Mouse (Mus musculus) heart, embryonic 12.5 days (tissue): ENCODE results near the gene 2610028H24Rik. TPM values are rescaled to one million over a fixed set of nuclear protein-coding genes. Genes with fewer than 3 reads are reported as not detected.

Experiments
- ATAC-seq: fragments of 200-750 bp; cut with Nextera tagmentation; 2 replicates; pipeline ENCODE4 v1.8.0; 2017; ENCODE audit warnings: moderate TSS enrichment, moderate library complexity; ENCODE audit not compliant: insufficient number of reproducible peaks, low FRiP score
- H3K27ac ChIP-seq: fragments of 300-500 bp; sonication (generic); 2 replicates; pipeline ENCODE4 v1.5.1; 2016; ENCODE audit warnings: mild to moderate bottlenecking, moderate library complexity; ENCODE audit not compliant: poor library complexity, severe bottlenecking
- H3K27me3 ChIP-seq: fragments of 300-500 bp; sonication (generic); replicated peaks from 2 replicates; pipeline ENCODE4 v1.6.1; 2016; ENCODE audit warnings: mild to moderate bottlenecking, moderate library complexity
- H3K36me3 ChIP-seq: fragments of 300-500 bp; sonication (generic); 2 replicates; pipeline ENCODE4 v1.6.1; 2016; ENCODE audit warnings: mild to moderate bottlenecking, moderate library complexity
- H3K4me1 ChIP-seq: fragments of 300-500 bp; sonication (generic); replicated peaks from 2 replicates; pipeline ENCODE4 v1.6.1; 2016; ENCODE audit warnings: mild to moderate bottlenecking
- H3K4me2 ChIP-seq: fragments of 300-500 bp; sonication (generic); 2 replicates; pipeline ENCODE4 v1.6.1; 2016; ENCODE audit warnings: mild to moderate bottlenecking, moderate library complexity
- H3K4me3 ChIP-seq: fragments of 300-500 bp; sonication (generic); 2 replicates; pipeline ENCODE4 v1.5.1; 2016; ENCODE audit warnings: mild to moderate bottlenecking
- H3K9ac ChIP-seq: fragments of 300-500 bp; sonication (generic); 2 replicates; pipeline ENCODE4 v1.6.1; 2016; ENCODE audit warnings: mild to moderate bottlenecking, moderate library complexity
- H3K9me3 ChIP-seq: fragments of 300-500 bp; sonication (generic); replicated peaks from 2 replicates; pipeline ENCODE4 v1.6.1; 2016; ENCODE audit warnings: mild to moderate bottlenecking, moderate library complexity
- WGBS: fragments of 180-500 bp; shearing (Covaris S2); methylation state at CpG from one replicate; pipeline ENCODE4 v1.1.7; 2016; 5-methylcytosine and 5-hydroxymethylcytosine counted together
- polyA plus RNA-seq: library from polyadenylated mRNA; unstranded; fragments of >200 nt; fragmentation: Nextera tagmentation; extraction: Ambion mirVana; gene quantifications from 2 replicates; pipeline ENCODE4 v1.2.1, GENCODE M21; 2016

2610028H24Rik gene
- polyA plus RNA-seq, 1 experiment from 2014 or later, result not detected

DNA sequence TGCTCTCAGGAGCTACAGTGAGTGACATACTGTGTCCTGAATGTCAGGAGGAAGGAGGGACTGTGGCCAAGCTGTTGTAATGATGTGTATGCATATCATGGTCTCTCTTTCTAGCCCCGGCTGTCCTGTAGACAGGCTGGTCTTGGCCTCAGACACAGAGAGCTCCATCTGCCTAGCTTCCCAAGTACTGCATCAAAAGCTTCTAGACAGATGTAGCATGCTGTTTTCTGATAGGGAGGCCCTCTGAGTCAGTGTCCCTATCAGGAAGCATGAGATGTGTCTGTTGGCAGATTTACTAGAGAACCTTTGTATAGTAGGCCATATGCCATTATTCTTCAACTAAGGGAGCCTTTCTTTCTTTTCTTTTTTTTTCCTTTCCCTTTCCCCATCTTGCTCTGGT lies 44.6 kb downstream of the 2610028H24Rik start:
- H3K4me2 ChIP-seq, result no peak overlapping the region
- no peaks in the 10 kb centered on the region for H3K9me3 ChIP-seq
- ATAC-seq, result no peak
- H3K9ac ChIP-seq, result no peak overlapping the region
- peaks cover 16% of the 10 kb centered on the region for H3K4me1 ChIP-seq
- peaks cover 82% of the 10 kb centered on the region for H3K36me3 ChIP-seq
- H3K27ac ChIP-seq, result no peak overlapping the region
- 81% methylated on average over 1 of the region's 1 CpGs for WGBS
- H3K27me3 ChIP-seq, result no peaks in the 10 kb centered on the region
- no peak overlapping the region for H3K4me3 ChIP-seq

- H3K27me3 ChIP-seq, result no peaks in the 10 kb centered on the region
- no peaks in the 10 kb centered on the region for H3K9me3 ChIP-seq
- H3K9ac ChIP-seq, result no peak overlapping the region
- no peak overlapping the region for H3K4me2 ChIP-seq
- peaks cover 16% of the 10 kb centered on the region for H3K4me1 ChIP-seq
- peak overlapping the region; percentile 56; the same call in 1 of the 2 replicates for H3K27ac ChIP-seq
- H3K36me3 ChIP-seq, result peaks cover 82% of the 10 kb centered on the region
- 77% methylated on average over 6 of the region's 6 CpGs for WGBS
- no peak for ATAC-seq
- H3K4me3 ChIP-seq, result no peak overlapping the region
Measured at GRCm38 (mm10) chr10:76495501-76495900, 46.6 kb downstream of the 2610028H24Rik start.

GRCm38 (mm10) chr10:76496366-76496765 lies 47.5 kb downstream of the 2610028H24Rik start:
- Histone ChIP-seq H3K4me1 (peaks cover 16% of the 10 kb centered on the region), H3K9ac (no peak overlapping the region), H3K4me3 (no peak overlapping the region), H3K27ac (peak overlapping the region; percentile 56), H3K27me3 (no peaks in the 10 kb centered on the region), H3K9me3 (no peaks in the 10 kb centered on the region), H3K4me2 (no peak overlapping the region), H3K36me3 (peaks cover 81% of the 10 kb centered on the region)
- WGBS, result 46% methylated on average over 7 of the region's 7 CpGs
- no peak for ATAC-seq

GRCm38 (mm10) chr10:76497522-76497921 lies 48.6 kb downstream of the 2610028H24Rik start:
- ATAC-seq, result no peak
- H3K27me3 ChIP-seq, result no peaks in the 10 kb centered on the region
- no peak overlapping the region for H3K9ac ChIP-seq
- H3K9me3 ChIP-seq, result no peaks in the 10 kb centered on the region
- H3K4me2 ChIP-seq, result no peak overlapping the region
- whole genome bisulfite sequencing, result 90% methylated on average over 4 of the region's 4 CpGs
- H3K4me1 ChIP-seq, result peaks cover 16% of the 10 kb centered on the region
- H3K4me3 ChIP-seq, result no peak overlapping the region
- no peak overlapping the region for H3K27ac ChIP-seq
- H3K36me3 ChIP-seq, result peaks cover 85% of the 10 kb centered on the region

DNA sequence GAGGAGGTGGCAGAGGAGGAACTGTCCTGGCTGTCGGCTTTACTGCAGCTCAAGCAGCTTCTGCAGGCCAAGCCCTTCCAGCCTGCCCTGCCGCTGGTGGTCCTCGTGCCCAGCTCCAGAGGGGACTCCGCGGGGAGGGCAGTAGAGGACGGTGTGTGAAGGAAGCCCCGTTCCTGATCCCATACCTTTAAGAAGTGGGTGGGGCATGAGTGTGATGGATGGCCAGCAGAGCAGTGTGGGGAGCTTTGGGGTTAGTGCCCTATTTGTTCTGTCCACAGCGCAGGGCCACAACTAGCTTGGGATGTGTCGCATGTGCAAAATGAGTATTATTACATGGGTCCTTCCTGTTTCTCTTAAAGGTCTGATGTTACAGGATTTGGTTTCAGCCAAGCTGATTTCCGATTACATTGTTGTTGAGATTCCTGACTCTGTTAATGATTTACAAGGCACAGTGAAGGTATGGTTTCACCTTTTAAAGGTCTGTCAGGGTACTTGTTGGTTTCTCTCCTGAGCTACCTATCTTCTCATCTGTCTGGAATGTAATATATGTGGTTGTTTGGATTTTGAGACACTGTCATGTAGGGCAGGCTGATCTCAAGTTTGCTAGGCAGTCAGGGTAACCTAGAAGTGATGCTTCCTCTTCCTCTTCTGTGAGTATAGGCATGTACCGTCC lies 55.5 kb downstream of the 2610028H24Rik start:
- no peak for ATAC-seq
- no peak overlapping the region for H3K4me2 ChIP-seq
- no peaks in the 10 kb centered on the region for H3K9me3 ChIP-seq
- no peaks in the 10 kb centered on the region for H3K4me1 ChIP-seq
- H3K36me3 ChIP-seq, result peaks cover 85% of the 10 kb centered on the region
- 89% methylated on average over 11 of the region's 11 CpGs for WGBS
- no peak overlapping the region for H3K4me3 ChIP-seq
- H3K9ac ChIP-seq, result no peak overlapping the region
- H3K27ac ChIP-seq, result no peak overlapping the region
- no peaks in the 10 kb centered on the region for H3K27me3 ChIP-seq

- no peak overlapping the region for H3K4me2 ChIP-seq
- 83% methylated on average over 7 of the region's 7 CpGs for WGBS
Measured at GRCm38 (mm10) chr10:76505865-76506264, 57.0 kb downstream of the 2610028H24Rik start.

More at GRCm38 (mm10) chr10:76505865-76506264, 57.0 kb downstream of the 2610028H24Rik start:
- no peak for ATAC-seq
- H3K36me3 ChIP-seq, result peaks cover 85% of the 10 kb centered on the region
- H3K4me3 ChIP-seq, result no peak overlapping the region
- no peaks in the 10 kb centered on the region for H3K9me3 ChIP-seq
- no peaks in the 10 kb centered on the region for H3K4me1 ChIP-seq
- no peak overlapping the region for H3K9ac ChIP-seq
- H3K27me3 ChIP-seq, result no peaks in the 10 kb centered on the region
- H3K27ac ChIP-seq, result no peak overlapping the region

Other genes starting within 250 kb of the 2610028H24Rik start
- gene Prmt2, start 211.2 kb upstream of the 2610028H24Rik start, polyA plus RNA-seq, result 53.4 and 56.0 TPM in 2 replicates
- 0.24 and 0.26 TPM in 2 replicates for gene S100b, start 195.2 kb upstream of the 2610028H24Rik start, polyA plus RNA-seq
- gene Dip2a, start 103.8 kb upstream of the 2610028H24Rik start, polyA plus RNA-seq, result 11.4 and 12.3 TPM in 2 replicates
- gene AC141477.1, start 8.6 kb upstream of the 2610028H24Rik start, polyA plus RNA-seq, result not detected in 2 replicates
- 13.3 and 13.7 TPM in 2 replicates for gene Pcnt, start 6.3 kb upstream of the 2610028H24Rik start, polyA plus RNA-seq
- 48.6 and 50.3 TPM in 2 replicates for gene Mcm3ap, start 19.8 kb downstream of the 2610028H24Rik start, polyA plus RNA-seq
- 6.9 and 7.0 TPM in 2 replicates for gene Ybey, start 20.0 kb downstream of the 2610028H24Rik start, polyA plus RNA-seq
- gene Lss, start 82.5 kb downstream of the 2610028H24Rik start, polyA plus RNA-seq, result 12.6 and 13.3 TPM in 2 replicates
- gene Spatc1l, start 113.2 kb downstream of the 2610028H24Rik start, polyA plus RNA-seq, result not detected in 2 replicates
- 3.2 and 3.5 TPM in 2 replicates for gene Ftcd, start 126.6 kb downstream of the 2610028H24Rik start, polyA plus RNA-seq
- 37.9 and 38.0 TPM in 2 replicates for gene Col6a2, start 174.5 kb downstream of the 2610028H24Rik start, polyA plus RNA-seq